Mouse (Mus musculus): ENCODE measurements around the gene Ptpa. TPM values are rescaled to one million over a fixed set of nuclear protein-coding genes. Genes with fewer than 3 reads are reported as not detected.

Ptpa gene
- polyA plus RNA-seq, 1 experiment from 2014 or later = 126 TPM

DNA sequence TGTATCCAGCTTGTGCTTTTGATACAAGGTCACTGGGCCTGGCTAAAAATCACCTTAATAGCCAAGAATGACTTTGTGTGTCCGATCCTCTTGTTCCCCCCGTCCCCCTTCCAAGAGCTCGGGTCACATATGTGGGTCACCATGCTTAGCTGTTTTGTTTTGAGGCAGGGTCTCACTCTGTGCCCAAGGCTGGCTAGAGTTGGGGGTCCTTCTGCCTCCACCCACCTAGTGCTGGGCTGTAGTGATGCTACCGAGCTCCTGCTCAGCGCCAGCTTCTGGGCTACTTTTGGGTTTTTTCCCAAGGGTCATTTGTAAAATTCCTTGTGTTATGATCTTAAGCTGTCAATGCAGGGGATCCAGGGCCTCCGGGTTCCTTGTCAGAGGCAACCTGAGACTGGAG, 2.4 kb downstream of the Ptpa start:
- Histone ChIP-seq H3K9ac (peak overlapping the region; percentile 52), H3K9me3 (no peaks in the 10 kb centered on the region), H3K4me3 (0 out of 2 replicates have a peak overlapping the region, but pooled peaks have one; percentile 2), H3K36me3 (no peaks in the 10 kb centered on the region), H3K4me1 (replicated peaks) (peaks cover 59% of the 10 kb centered on the region), H3K4me2 (peak overlapping the region; percentile 75), H3K27me3 (no peaks in the 10 kb centered on the region), H3K27ac (replicated peaks) (no peak overlapping the region)
- 73% methylated on average over 6 of the region's 6 CpGs for WGBS
- no peak for ATAC-seq (ENCODE audit: low read depth)

DNA sequence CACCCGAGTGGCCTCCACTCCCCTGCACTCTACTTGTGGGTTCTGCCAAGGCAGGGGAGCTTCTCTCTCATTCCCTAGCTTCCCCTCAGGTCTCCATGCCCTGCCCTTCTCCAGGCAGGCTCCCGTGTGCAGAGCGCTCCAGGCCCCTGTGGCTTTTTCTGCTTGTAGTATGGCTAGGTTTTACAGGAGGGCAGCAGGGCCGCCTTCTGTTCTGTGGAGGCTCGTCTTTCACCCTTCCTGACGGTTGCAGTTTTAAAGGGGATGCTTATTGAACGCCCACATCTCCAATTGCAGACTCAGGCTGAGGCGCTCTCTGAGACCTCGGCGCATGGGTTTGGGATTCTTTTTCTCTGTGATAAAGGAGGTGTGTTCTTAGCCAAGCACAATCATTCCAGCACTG, 3.3 kb downstream of the Ptpa start:
- peak overlapping the region; percentile 25; the same call in 1 of the 2 replicates for H3K27ac ChIP-seq (replicated peaks)
- H3K4me1 ChIP-seq (replicated peaks) = peaks cover 51% of the 10 kb centered on the region
- H3K9me3 ChIP-seq = no peaks in the 10 kb centered on the region
- WGBS = 23% methylated on average over 10 of the region's 10 CpGs
- no peak for ATAC-seq (ENCODE audit: low read depth)
- no peaks in the 10 kb centered on the region for H3K36me3 ChIP-seq
- H3K27me3 ChIP-seq = no peaks in the 10 kb centered on the region
- H3K4me2 ChIP-seq = peak overlapping the region; percentile 75
- peak overlapping the region; percentile 52 for H3K9ac ChIP-seq
- peak overlapping the region; percentile 2; the same call in 1 of the 2 replicates for H3K4me3 ChIP-seq

- H3K9ac ChIP-seq = no peak overlapping the region
- H3K27me3 ChIP-seq = no peaks in the 10 kb centered on the region
- no peak overlapping the region for H3K4me3 ChIP-seq
- 0 out of 2 replicates have a peak overlapping the region, but pooled peaks have one; percentile 18 for H3K27ac ChIP-seq (replicated peaks)
- H3K4me1 ChIP-seq (replicated peaks) = peaks cover 40% of the 10 kb centered on the region
- H3K4me2 ChIP-seq = no peak overlapping the region
- WGBS = 60% methylated on average over 4 of the region's 4 CpGs
- H3K36me3 ChIP-seq = peaks cover 3% of the 10 kb centered on the region
- H3K9me3 ChIP-seq = no peaks in the 10 kb centered on the region
- ATAC-seq (ENCODE audit: low read depth) = no peak
Measured at GRCm38 (mm10) chr2:30421432-30421831, 5.6 kb downstream of the Ptpa start.

- Histone ChIP-seq H3K4me1 (replicated peaks) (no peaks in the 10 kb centered on the region), H3K27me3 (no peaks in the 10 kb centered on the region), H3K9me3 (no peaks in the 10 kb centered on the region), H3K36me3 (peaks cover 79% of the 10 kb centered on the region), H3K4me3 (no peak overlapping the region), H3K9ac (no peak overlapping the region), H3K4me2 (no peak overlapping the region), H3K27ac (replicated peaks) (no peak overlapping the region)
- no peak for ATAC-seq (ENCODE audit: low read depth)
Measured at GRCm38 (mm10) chr2:30429156-30429555, 13.3 kb downstream of the Ptpa start.

GRCm38 (mm10) chr2:30435326-30436155, 19.7 kb downstream of the Ptpa start:
- Histone ChIP-seq H3K4me1 (replicated peaks) (peaks cover 11% of the 10 kb centered on the region), H3K9me3 (no peaks in the 10 kb centered on the region), H3K27me3 (no peaks in the 10 kb centered on the region), H3K9ac (no peak overlapping the region), H3K27ac (replicated peaks) (no peak overlapping the region), H3K4me2 (no peak overlapping the region), H3K36me3 (peaks cover 74% of the 10 kb centered on the region), H3K4me3 (no peak overlapping the region)
- 45% methylated on average over 5 of the region's 5 CpGs for WGBS
- ATAC-seq (ENCODE audit: low read depth) = peak; percentile 57; the same call in 1 of the 2 replicates

DNA sequence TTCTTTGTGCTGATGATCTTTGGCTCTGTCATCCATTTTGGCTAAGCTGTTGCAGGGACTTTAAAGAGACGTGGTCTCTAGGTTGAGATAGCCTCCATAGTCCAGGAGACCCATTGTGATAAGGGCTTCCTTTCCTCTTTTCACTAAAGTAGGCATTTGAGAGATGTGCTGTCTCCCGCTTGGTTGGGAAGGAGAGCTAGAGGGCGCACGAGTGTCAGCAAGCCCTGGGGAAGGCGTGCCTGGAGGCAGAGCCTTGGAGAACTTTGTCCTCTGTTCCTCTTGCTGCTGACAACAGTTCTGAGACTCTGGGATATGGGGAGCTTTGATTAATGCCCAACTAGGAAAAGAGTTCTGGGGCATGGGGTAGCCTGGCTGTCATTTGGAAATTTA, 20.3 kb downstream of the Ptpa start:
- Histone ChIP-seq H3K27me3 (no peaks in the 10 kb centered on the region), H3K36me3 (peaks cover 68% of the 10 kb centered on the region), H3K9ac (no peak overlapping the region), H3K9me3 (no peaks in the 10 kb centered on the region), H3K4me2 (no peak overlapping the region), H3K4me3 (no peak overlapping the region), H3K27ac (replicated peaks) (no peak overlapping the region), H3K4me1 (replicated peaks) (peaks cover 18% of the 10 kb centered on the region)
- no peak for ATAC-seq (ENCODE audit: low read depth)
- WGBS = 87% methylated on average over 5 of the region's 5 CpGs

DNA sequence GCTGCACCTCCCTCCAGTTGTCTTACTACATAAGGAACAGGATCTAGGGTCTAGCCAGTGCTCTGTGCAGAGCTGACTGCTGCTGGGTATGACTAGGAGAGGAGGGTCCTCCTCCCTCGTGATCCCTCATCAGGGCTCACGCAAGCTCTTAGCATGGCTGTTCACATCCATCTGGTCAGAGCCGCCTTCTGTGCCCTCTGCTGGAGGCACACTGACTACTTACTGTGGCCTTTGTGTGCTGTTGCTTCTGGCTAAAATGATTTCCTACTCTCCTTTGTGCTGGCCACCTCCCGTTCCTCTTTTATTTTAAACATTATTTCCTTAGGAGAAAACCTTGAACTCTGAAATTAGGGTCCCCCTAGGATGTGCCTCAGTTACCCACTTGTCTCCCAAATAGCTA, 21.0 kb downstream of the Ptpa start:
- Histone ChIP-seq H3K4me3 (no peak overlapping the region), H3K9me3 (no peaks in the 10 kb centered on the region), H3K9ac (no peak overlapping the region), H3K4me2 (no peak overlapping the region), H3K4me1 (replicated peaks) (peaks cover 24% of the 10 kb centered on the region), H3K27ac (replicated peaks) (no peak overlapping the region), H3K27me3 (no peaks in the 10 kb centered on the region), H3K36me3 (peaks cover 61% of the 10 kb centered on the region)
- 67% methylated on average over 4 of the region's 4 CpGs for WGBS
- no peak for ATAC-seq (ENCODE audit: low read depth)

GRCm38 (mm10) chr2:30437791-30438190, 22.0 kb downstream of the Ptpa start:
- no peak overlapping the region for H3K4me2 ChIP-seq
- peaks cover 34% of the 10 kb centered on the region for H3K4me1 ChIP-seq (replicated peaks)
- WGBS = 86% methylated on average over 4 of the region's 4 CpGs
- H3K9me3 ChIP-seq = no peaks in the 10 kb centered on the region
- H3K27me3 ChIP-seq = no peaks in the 10 kb centered on the region
- peaks cover 51% of the 10 kb centered on the region for H3K36me3 ChIP-seq
- ATAC-seq (ENCODE audit: low read depth) = no peak
- no peak overlapping the region for H3K9ac ChIP-seq
- H3K4me3 ChIP-seq = no peak overlapping the region
- no peak overlapping the region for H3K27ac ChIP-seq (replicated peaks)

- H3K27me3 ChIP-seq = no peaks in the 10 kb centered on the region
- no peaks in the 10 kb centered on the region for H3K9me3 ChIP-seq
- H3K36me3 ChIP-seq = peaks cover 49% of the 10 kb centered on the region
- peak overlapping the region; percentile 99; the same call in 1 of the 2 replicates for H3K27ac ChIP-seq (replicated peaks)
- no peak overlapping the region for H3K4me3 ChIP-seq
- H3K9ac ChIP-seq = peak overlapping the region; percentile 14; the same call in 1 of the 2 replicates
- H3K4me1 ChIP-seq (replicated peaks) = peaks cover 52% of the 10 kb centered on the region
- no peak overlapping the region for H3K4me2 ChIP-seq
- ATAC-seq (ENCODE audit: low read depth) = no peak
- 93% methylated on average over 6 of the region's 6 CpGs for whole genome bisulfite sequencing
Measured at GRCm38 (mm10) chr2:30439631-30440030, 23.8 kb downstream of the Ptpa start.

- no peak for ATAC-seq (ENCODE audit: low read depth)
- WGBS = 54% methylated on average over 3 of the region's 3 CpGs
- peaks cover 49% of the 10 kb centered on the region for H3K36me3 ChIP-seq
Measured at GRCm38 (mm10) chr2:30440211-30440700, 24.4 kb downstream of the Ptpa start.

GRCm38 (mm10) chr2:30440701-30441517, 25.1 kb downstream of the Ptpa start:
- no peaks in the 10 kb centered on the region for H3K9me3 ChIP-seq
- no peaks in the 10 kb centered on the region for H3K27me3 ChIP-seq
- 17% methylated on average over 12 of the region's 12 CpGs for WGBS
- peak overlapping the region; percentile 74 for H3K9ac ChIP-seq
- H3K4me1 ChIP-seq (replicated peaks) = peaks cover 63% of the 10 kb centered on the region
- 0 out of 2 replicates have a peak overlapping the region, but pooled peaks have one; percentile 3 for H3K4me3 ChIP-seq
- H3K27ac ChIP-seq (replicated peaks) = peak overlapping the region; percentile 99
- peak; percentile 55 for ATAC-seq (ENCODE audit: low read depth)
- peak overlapping the region; percentile 48 for H3K4me2 ChIP-seq
- peaks cover 54% of the 10 kb centered on the region for H3K36me3 ChIP-seq

More at GRCm38 (mm10) chr2:30440211-30440700, 24.4 kb downstream of the Ptpa start:
- Histone ChIP-seq H3K4me3 (no peak overlapping the region), H3K4me2 (no peak overlapping the region), H3K4me1 (replicated peaks) (peaks cover 58% of the 10 kb centered on the region), H3K27me3 (no peaks in the 10 kb centered on the region), H3K9ac (peak overlapping the region; percentile 57), H3K9me3 (no peaks in the 10 kb centered on the region), H3K27ac (replicated peaks) (peak overlapping the region; percentile 99)
